Mouse (Mus musculus) heart, adult 2 months (tissue): ENCODE data around the gene Tmem8b.

Experiments
- CTCF ChIP-seq: fragments of 200-600 bp; IDR thresholded peaks from 2 replicates; pipeline ENCODE4 v1.8.1; 2022; ENCODE audit warnings: antibody characterized with exemption, mild to moderate bottlenecking, moderate library complexity
- EP300 ChIP-seq: fragments of 200-500 bp; IDR thresholded peaks from 2 replicates; pipeline ENCODE4 v1.6.1; 2011; ENCODE audit warnings: low read depth, low read length, control low read depth; ENCODE audit not compliant: insufficient read depth
- POLR2A ChIP-seq: fragments of 200-500 bp; IDR thresholded peaks from 2 replicates; pipeline ENCODE4 v1.6.1; 2011; ENCODE audit warnings: mild to moderate bottlenecking, low read depth, low read length, control low read depth; ENCODE audit not compliant: insufficient read depth

GRCm38 (mm10) chr4:43636751-43637150, 32.0 kb upstream of the Tmem8b start:
- TF ChIP-seq POLR2A (no peak), EP300 (no peak), CTCF (no peak)
